Mouse (Mus musculus) hindbrain, postnatal 0 days (tissue): ENCODE results near the gene Xylt1. TPM values are rescaled to one million over a fixed set of nuclear protein-coding genes. Genes with fewer than 3 reads are reported as not detected.

ENCODE experiments used
- ATAC-seq: fragments of 200-750 bp; cut with Nextera tagmentation; 2 replicates; pipeline ENCODE4 v1.8.0; 2017; ENCODE audit warnings: mild to moderate bottlenecking, moderate TSS enrichment, moderate library complexity
- DNase-seq: peaks from one replicate; pipeline ENCODE4 v3.0.0-alpha.2; 2015; ENCODE audit warnings: low spot score
- H3K27ac ChIP-seq: fragments of 300-500 bp; sonication (generic); 2 replicates; pipeline ENCODE4 v1.5.1; 2014; ENCODE audit warnings: mild to moderate bottlenecking
- H3K27me3 ChIP-seq: fragments of 300-500 bp; sonication (generic); 2 replicates; pipeline ENCODE4 v1.6.1; 2014; ENCODE audit warnings: low read length, mixed read lengths; ENCODE audit not compliant: insufficient read depth
- H3K36me3 ChIP-seq: fragments of 300-500 bp; sonication (generic); 2 replicates; pipeline ENCODE4 v1.6.1; 2014; ENCODE audit warnings: low read length, mixed read lengths; ENCODE audit not compliant: insufficient read depth
- H3K4me1 ChIP-seq: fragments of 300-500 bp; sonication (generic); 2 replicates; pipeline ENCODE4 v1.6.1; 2014; ENCODE audit warnings: antibody characterized with exemption, low read length, mixed read lengths; ENCODE audit not compliant: insufficient read depth
- H3K4me2 ChIP-seq: fragments of 300-500 bp; sonication (generic); 2 replicates; pipeline ENCODE4 v1.6.1; 2014; ENCODE audit warnings: low read depth, mild to moderate bottlenecking, low read length, moderate library complexity, mixed read lengths
- H3K4me3 ChIP-seq: fragments of 300-500 bp; sonication (generic); 2 replicates; pipeline ENCODE4 v1.5.1; 2014; ENCODE audit warnings: low read length
- H3K9ac ChIP-seq: fragments of 300-500 bp; sonication (generic); replicated peaks from 2 replicates; pipeline ENCODE4 v1.6.1; 2014; ENCODE audit warnings: mild to moderate bottlenecking, low read length, moderate library complexity, mixed read lengths
- H3K9me3 ChIP-seq: fragments of 300-500 bp; sonication (generic); 2 replicates; pipeline ENCODE4 v1.6.1; 2016; ENCODE audit warnings: low read length, mixed read lengths
- CTCF ChIP-seq: IDR thresholded peaks from 2 replicates; pipeline ENCODE4 v1.5.1; 2016; ENCODE audit warnings: antibody characterized with exemption, control low read depth, low read depth
- WGBS: fragments of 180-500 bp; shearing (Covaris S2); extraction: QIAGEN DNeasy Blood & Tissue Kit; methylation state at CpG from one replicate; pipeline ENCODE4 v1.1.7; 2014; 5-methylcytosine and 5-hydroxymethylcytosine counted together
- polyA plus RNA-seq: library from polyadenylated mRNA; unstranded; fragments of >200 nt; fragmentation: Nextera tagmentation; extraction: Ambion mirVana; gene quantifications from 2 replicates; pipeline ENCODE4 v1.2.1, GENCODE M21; 2015
- total RNA-seq: library from RNA; depleted of rRNA; stranded (reverse); fragments of >200 nt; gene quantifications from 2 replicates; pipeline ENCODE4 v1.2.3, GENCODE M21; 2014

Xylt1 gene
- total and polyA plus RNA-seq, 2 experiments from 2014 or later: 3.0 to 16.6 TPM

DNA sequence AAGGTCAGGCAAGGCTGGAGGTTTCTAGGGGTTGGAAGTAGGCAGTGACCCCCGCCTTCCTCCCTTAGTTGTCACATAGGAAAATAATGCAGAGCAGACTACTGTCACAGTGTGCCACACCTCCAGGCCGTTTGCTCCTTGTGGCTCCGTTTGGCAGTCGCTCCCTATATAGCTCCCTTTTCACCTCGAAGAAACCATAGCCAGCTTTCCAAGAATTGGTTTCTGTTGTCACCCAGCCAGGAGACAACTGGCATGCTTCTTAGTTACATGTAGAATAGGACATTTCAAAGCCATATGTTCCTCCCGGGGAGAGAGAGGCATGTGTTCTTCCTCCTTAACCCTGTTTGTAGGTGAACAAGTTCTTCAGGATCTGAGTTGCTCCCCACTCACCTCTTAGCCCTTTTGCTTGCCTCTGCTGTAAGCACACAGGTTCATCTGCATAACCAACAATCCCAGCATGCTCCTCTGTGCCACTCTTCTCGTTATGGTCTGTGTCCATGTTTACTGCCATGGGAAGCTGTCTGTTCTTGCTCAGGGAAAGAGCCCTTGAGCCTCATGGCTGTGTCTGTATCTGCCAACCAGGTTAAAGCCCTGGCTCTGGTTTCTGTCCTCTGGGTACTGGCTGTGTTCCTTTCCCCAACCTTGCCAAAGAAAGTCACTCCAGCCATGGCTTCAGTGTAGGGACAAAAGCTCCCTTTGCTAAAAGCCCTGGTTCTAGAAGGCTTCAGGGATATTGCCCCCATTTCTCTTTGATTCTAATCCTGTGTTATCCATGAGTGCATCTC is 143.8 kb downstream of the Xylt1 start:
- Histone ChIP-seq H3K27ac (peak overlapping the region; percentile 29; the same call in 1 of the 2 replicates), H3K4me3 (no peak overlapping the region), H3K4me2 (no peak overlapping the region), H3K27me3 (no peaks in the 10 kb centered on the region), H3K4me1 (peaks cover 14% of the 10 kb centered on the region; the same call in 1 of the 2 replicates), H3K9ac (no peak overlapping the region), H3K9me3 (no peaks in the 10 kb centered on the region), H3K36me3 (no peaks in the 10 kb centered on the region)
- 42% methylated on average over 7 of the region's 7 CpGs for WGBS
- DNase-seq (peak; percentile 46), ATAC-seq (peak; percentile 47; the same call in 1 of the 2 replicates)
- TF ChIP-seq CTCF: no peak

DNA sequence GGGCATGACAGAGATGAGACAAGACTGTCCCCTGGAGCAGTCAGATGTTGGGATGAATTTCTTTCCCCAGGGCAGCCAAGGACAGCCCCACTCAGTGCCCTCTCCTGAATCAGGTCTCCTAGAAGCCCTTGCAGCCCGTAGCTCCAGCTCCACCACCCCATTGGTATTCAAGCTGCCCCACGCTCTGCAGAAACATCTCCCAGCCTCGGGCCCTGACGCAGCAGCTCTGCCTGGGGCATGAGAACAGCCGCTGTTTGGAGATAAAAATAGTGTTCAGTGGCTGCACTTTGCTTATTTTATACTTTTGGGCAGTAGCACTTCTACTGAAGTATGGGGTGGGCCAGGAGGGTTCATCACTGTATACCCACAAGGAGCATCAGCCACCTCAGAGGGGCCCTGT is 144.9 kb downstream of the Xylt1 start:
- H3K9ac ChIP-seq: no peak overlapping the region
- no peak overlapping the region for H3K4me2 ChIP-seq
- peaks cover 14% of the 10 kb centered on the region; the same call in 1 of the 2 replicates for H3K4me1 ChIP-seq
- H3K27me3 ChIP-seq: no peaks in the 10 kb centered on the region
- ATAC-seq (no peak), DNase-seq (no peak)
- WGBS: 82% methylated on average over 5 of the region's 5 CpGs
- H3K27ac ChIP-seq: peak overlapping the region; percentile 29; the same call in 1 of the 2 replicates
- no peaks in the 10 kb centered on the region for H3K36me3 ChIP-seq
- H3K4me3 ChIP-seq: no peak overlapping the region
- TF ChIP-seq CTCF: no peak
- no peaks in the 10 kb centered on the region for H3K9me3 ChIP-seq

- Histone ChIP-seq H3K27me3 (no peaks in the 10 kb centered on the region), H3K9me3 (no peaks in the 10 kb centered on the region), H3K27ac (no peak overlapping the region), H3K36me3 (no peaks in the 10 kb centered on the region), H3K4me3 (no peak overlapping the region), H3K4me1 (peaks cover 14% of the 10 kb centered on the region; the same call in 1 of the 2 replicates), H3K4me2 (no peak overlapping the region), H3K9ac (no peak overlapping the region)
- no peak for ATAC-seq
- TF ChIP-seq CTCF: no peak
- DNase-seq: no peak
- WGBS: 87% methylated on average over 3 of the region's 3 CpGs
Measured at GRCm38 (mm10) chr7:117526570-117526969, 145.8 kb downstream of the Xylt1 start.

DNA sequence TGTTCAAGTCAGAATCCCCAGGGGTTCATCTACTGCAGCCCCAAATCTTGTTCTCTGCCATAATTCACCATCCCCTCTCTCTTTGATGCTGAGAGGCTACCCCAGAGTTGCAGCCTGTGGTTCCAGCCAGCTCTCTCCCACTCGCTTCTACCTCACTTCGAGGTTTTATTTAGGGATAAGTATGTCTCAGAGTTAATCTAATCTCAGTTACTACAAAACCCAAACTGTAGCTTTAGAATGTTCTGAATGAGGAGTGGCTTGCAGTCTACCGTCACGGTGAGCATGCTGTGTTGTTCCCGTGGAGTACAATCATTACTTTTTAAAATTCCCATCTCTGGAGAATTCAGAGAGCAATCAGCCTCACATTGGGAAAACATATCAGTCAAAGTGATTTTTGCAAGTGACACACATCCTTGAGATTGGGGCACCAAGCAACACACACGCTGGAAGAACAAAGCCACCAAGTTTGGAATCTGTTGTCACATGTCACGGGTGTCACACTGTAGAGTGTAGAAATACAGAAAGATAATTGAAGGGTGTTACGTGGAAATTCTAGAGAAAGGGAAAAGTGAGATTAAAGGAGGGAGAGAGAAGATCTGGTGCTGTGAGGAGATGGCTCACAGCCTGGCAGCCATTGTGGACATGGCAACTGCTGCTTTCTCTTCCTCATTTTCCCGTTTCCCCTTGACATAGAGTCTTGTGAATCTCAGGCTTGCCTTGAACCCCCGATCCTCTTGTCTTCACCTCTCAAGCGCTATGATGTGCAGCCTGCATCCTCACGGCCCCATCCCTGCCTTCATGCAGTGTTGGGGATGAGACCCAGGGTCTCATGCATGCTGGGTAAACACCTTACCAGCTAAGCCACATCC is 149.2 kb downstream of the Xylt1 start:
- Histone ChIP-seq H3K4me3 (no peak overlapping the region), H3K4me2 (no peak overlapping the region), H3K36me3 (no peaks in the 10 kb centered on the region), H3K4me1 (peaks cover 3% of the 10 kb centered on the region; the same call in 1 of the 2 replicates), H3K27me3 (no peaks in the 10 kb centered on the region), H3K9me3 (no peaks in the 10 kb centered on the region), H3K27ac (no peak overlapping the region), H3K9ac (no peak overlapping the region)
- no peak for TF ChIP-seq CTCF
- no peak for ATAC-seq
- 70% methylated on average over 12 of the region's 12 CpGs for WGBS
- no peak for DNase-seq

GRCm38 (mm10) chr7:117532651-117533050 is 151.9 kb downstream of the Xylt1 start:
- no peak for DNase-seq
- no peak for TF ChIP-seq CTCF
- ATAC-seq: no peak
- Histone ChIP-seq H3K36me3 (no peaks in the 10 kb centered on the region), H3K9ac (no peak overlapping the region), H3K27me3 (no peaks in the 10 kb centered on the region), H3K4me2 (no peak overlapping the region), H3K9me3 (no peaks in the 10 kb centered on the region), H3K27ac (no peak overlapping the region), H3K4me3 (no peak overlapping the region), H3K4me1 (no peaks in the 10 kb centered on the region)
- WGBS: 61% methylated on average over 3 of the region's 3 CpGs

GRCm38 (mm10) chr7:117533164-117533563 is 152.4 kb downstream of the Xylt1 start:
- Histone ChIP-seq H3K4me1 (no peaks in the 10 kb centered on the region), H3K27ac (no peak overlapping the region), H3K4me2 (no peak overlapping the region), H3K27me3 (no peaks in the 10 kb centered on the region), H3K9me3 (no peaks in the 10 kb centered on the region), H3K9ac (no peak overlapping the region), H3K4me3 (no peak overlapping the region), H3K36me3 (no peaks in the 10 kb centered on the region)
- DNase-seq (no peak), ATAC-seq (no peak)
- 81% methylated on average over 5 of the region's 5 CpGs for WGBS
- TF ChIP-seq CTCF: no peak
